Mouse (Mus musculus) midbrain, postnatal 0 days (tissue): ENCODE results near the gene Proca1. TPM values are rescaled to one million over a fixed set of nuclear protein-coding genes. Genes with fewer than 3 reads are reported as not detected.

ENCODE experiments used
- ATAC-seq: fragments of 200-750 bp; cut with Nextera tagmentation; 2 replicates; pipeline ENCODE4 v1.8.0; 2017; ENCODE audit warnings: moderate number of reproducible peaks, mild to moderate bottlenecking, moderate TSS enrichment, moderate library complexity; ENCODE audit not compliant: low FRiP score
- DNase-seq: peaks from one replicate; pipeline ENCODE4 v3.0.0-alpha.2; 2015; ENCODE audit warnings: low spot score
- H3K27ac ChIP-seq: fragments of 300-500 bp; sonication (generic); 2 replicates; pipeline ENCODE4 v1.5.1; 2014; ENCODE audit warnings: low read depth, mild to moderate bottlenecking, low read length, mixed read lengths
- H3K27me3 ChIP-seq: fragments of 300-500 bp; sonication (generic); 2 replicates; pipeline ENCODE4 v1.6.1; 2014; ENCODE audit warnings: low read length, control low read depth, mixed read lengths; ENCODE audit not compliant: insufficient read depth
- H3K36me3 ChIP-seq: fragments of 300-500 bp; sonication (generic); 2 replicates; pipeline ENCODE4 v1.6.1; 2014; ENCODE audit warnings: low read length, control low read depth, mixed read lengths; ENCODE audit not compliant: insufficient read depth
- H3K4me1 ChIP-seq: fragments of 300-500 bp; sonication (generic); 2 replicates; pipeline ENCODE4 v1.6.1; 2014; ENCODE audit warnings: mild to moderate bottlenecking, control low read depth, antibody characterized with exemption, low read length, mixed read lengths; ENCODE audit not compliant: insufficient read depth
- H3K4me2 ChIP-seq: fragments of 300-500 bp; sonication (generic); 2 replicates; pipeline ENCODE4 v1.6.1; 2014; ENCODE audit warnings: low read depth, mild to moderate bottlenecking, low read length, mixed read lengths; ENCODE audit not compliant: poor library complexity, severe bottlenecking
- H3K4me3 ChIP-seq: fragments of 300-500 bp; sonication (generic); 2 replicates; pipeline ENCODE4 v1.5.1; 2014; ENCODE audit warnings: low read depth, mild to moderate bottlenecking, low read length, moderate library complexity
- H3K9ac ChIP-seq: fragments of 300-500 bp; sonication (generic); replicated peaks from 2 replicates; pipeline ENCODE4 v1.6.1; 2014; ENCODE audit warnings: mild to moderate bottlenecking, low read length, moderate library complexity, mixed read lengths; ENCODE audit not compliant: poor library complexity, severe bottlenecking
- H3K9me3 ChIP-seq: fragments of 300-500 bp; sonication (generic); 2 replicates; pipeline ENCODE4 v1.6.1; 2016; ENCODE audit warnings: low read length, control low read depth
- CTCF ChIP-seq: IDR thresholded peaks from 2 replicates; pipeline ENCODE4 v1.5.1; 2016; ENCODE audit warnings: antibody characterized with exemption, mild to moderate bottlenecking
- WGBS: fragments of 180-500 bp; shearing (Covaris S2); extraction: QIAGEN DNeasy Blood & Tissue Kit; methylation state at CpG from one replicate; pipeline ENCODE4 v1.1.7; 2014; 5-methylcytosine and 5-hydroxymethylcytosine counted together
- polyA plus RNA-seq: library from polyadenylated mRNA; unstranded; fragments of >200 nt; fragmentation: Nextera tagmentation; extraction: Ambion mirVana; gene quantifications from 2 replicates; pipeline ENCODE4 v1.2.1, GENCODE M21; 2015
- total RNA-seq: library from RNA; depleted of rRNA; stranded (reverse); fragments of >200 nt; gene quantifications from 2 replicates; pipeline ENCODE4 v1.2.3, GENCODE M21; 2014

Proca1 gene
- total and polyA plus RNA-seq, 2 experiments from 2014 or later: 1.0 to 3.3 TPM

GRCm38 (mm10) chr11:78211513-78211912 lies 18.3 kb downstream of the Proca1 start:
- DNase-seq (no peak), ATAC-seq (no peak)
- Histone ChIP-seq H3K9ac (no peak overlapping the region), H3K9me3 (no peaks in the 10 kb centered on the region), H3K27ac (no peak overlapping the region), H3K4me1 (no peaks in the 10 kb centered on the region), H3K4me2 (no peak overlapping the region), H3K27me3 (no peaks in the 10 kb centered on the region), H3K36me3 (peaks cover 88% of the 10 kb centered on the region), H3K4me3 (no peak overlapping the region)
- 94% methylated on average over 5 of the region's 5 CpGs for WGBS
- TF ChIP-seq CTCF: no peak

GRCm38 (mm10) chr11:78213086-78213817 lies 20.1 kb downstream of the Proca1 start:
- H3K27me3 ChIP-seq: no peaks in the 10 kb centered on the region
- ATAC-seq (no peak), DNase-seq (no peak)
- no peak for TF ChIP-seq CTCF
- H3K9me3 ChIP-seq: no peaks in the 10 kb centered on the region
- no peaks in the 10 kb centered on the region for H3K4me1 ChIP-seq
- peaks cover 86% of the 10 kb centered on the region for H3K36me3 ChIP-seq
- no peak overlapping the region for H3K4me3 ChIP-seq
- no peak overlapping the region for H3K9ac ChIP-seq
- WGBS: 93% methylated on average over 14 of the region's 14 CpGs
- H3K4me2 ChIP-seq: no peak overlapping the region
- no peak overlapping the region for H3K27ac ChIP-seq

- no peak overlapping the region for H3K9ac ChIP-seq
- whole genome bisulfite sequencing: 80% methylated on average over 11 of the region's 11 CpGs
- no peak overlapping the region for H3K4me2 ChIP-seq
- no peaks in the 10 kb centered on the region for H3K9me3 ChIP-seq
- peak overlapping the region; percentile 47; the same call in 1 of the 2 replicates for H3K27ac ChIP-seq
- no peaks in the 10 kb centered on the region for H3K27me3 ChIP-seq
- H3K4me3 ChIP-seq: no peak overlapping the region
- no peak for TF ChIP-seq CTCF
- ATAC-seq (peak; percentile 87), DNase-seq (peak; percentile 81)
- peaks cover 86% of the 10 kb centered on the region for H3K36me3 ChIP-seq
- H3K4me1 ChIP-seq: no peaks in the 10 kb centered on the region
Observed at GRCm38 (mm10) chr11:78215709-78216317, 22.6 kb downstream of the Proca1 start.

- Histone ChIP-seq H3K27me3 (no peaks in the 10 kb centered on the region), H3K27ac (no peak overlapping the region), H3K4me2 (no peak overlapping the region), H3K4me3 (no peak overlapping the region), H3K36me3 (peaks cover 92% of the 10 kb centered on the region), H3K9me3 (no peaks in the 10 kb centered on the region), H3K4me1 (no peaks in the 10 kb centered on the region), H3K9ac (no peak overlapping the region)
- no peak for TF ChIP-seq CTCF
- ATAC-seq: no peak
- DNase-seq: no peak
- 87% methylated on average over 4 of the region's 4 CpGs for WGBS
Observed at GRCm38 (mm10) chr11:78223586-78223985, 30.4 kb downstream of the Proca1 start.

GRCm38 (mm10) chr11:78231518-78231917 lies 38.3 kb downstream of the Proca1 start:
- no peaks in the 10 kb centered on the region for H3K27me3 ChIP-seq
- no peak overlapping the region for H3K27ac ChIP-seq
- H3K9ac ChIP-seq: no peak overlapping the region
- H3K9me3 ChIP-seq: no peaks in the 10 kb centered on the region
- no peak for ATAC-seq
- WGBS: 95% methylated on average over 6 of the region's 6 CpGs
- no peaks in the 10 kb centered on the region for H3K4me1 ChIP-seq
- TF ChIP-seq CTCF: no peak
- H3K4me3 ChIP-seq: no peak overlapping the region
- no peak for DNase-seq
- H3K36me3 ChIP-seq: peaks cover 72% of the 10 kb centered on the region
- H3K4me2 ChIP-seq: no peak overlapping the region

- Histone ChIP-seq H3K4me1 (peaks cover 5% of the 10 kb centered on the region; the same call in 1 of the 2 replicates), H3K27me3 (no peaks in the 10 kb centered on the region), H3K4me2 (no peak overlapping the region), H3K27ac (no peak overlapping the region), H3K4me3 (no peak overlapping the region), H3K9ac (no peak overlapping the region), H3K36me3 (peaks cover 5% of the 10 kb centered on the region; the same call in 1 of the 2 replicates), H3K9me3 (no peaks in the 10 kb centered on the region)
- 82% methylated on average over 9 of the region's 9 CpGs for WGBS
- no peak for ATAC-seq
- TF ChIP-seq CTCF: no peak
- DNase-seq: peak; percentile 47
Observed at GRCm38 (mm10) chr11:78240193-78240857, 47.1 kb downstream of the Proca1 start.
